8 mouse cellular contexts compared by ENCODE assay signal in genomic region chr9:113932100-113932470, GRCm38 (mm10). TPM values are rescaled to one million over a fixed set of nuclear protein-coding genes. Genes with fewer than 3 reads are reported as not detected.
DNase-seq lines count a peak whose midpoint lies in the region; ATAC-seq lines count a peak whose summit lies in the region.

No protein-coding gene starts in this region.

- intact Hi-C loops in heart, postnatal 14 days (cut with DNase I): loop anchor here (5.0 kb wide), 1 partner anchor 190 kb away; the partner anchor contains the start of gene Clasp2

- H3K27me3 ChIP-seq in embryonic facial prominence, embryonic 14.5 days (replicated peaks; ENCODE audit: control insufficient read depth, insufficient read depth, low read length): no peaks in the 10 kb centered on the region
- H3K27me3 ChIP-seq in liver, embryonic 11.5 days (replicated peaks; ENCODE audit: control insufficient read depth, insufficient read depth, low read length): no peaks in the 10 kb centered on the region
- H3K27me3 ChIP-seq in neural tube, embryonic 13.5 days: no peaks in the 10 kb centered on the region

- peak overlapping the region; percentile 82 for H3K27ac ChIP-seq in embryonic facial prominence, embryonic 14.5 days (replicated peaks; ENCODE audit: low read depth, low read length)
- H3K27ac ChIP-seq in liver, embryonic 11.5 days (ENCODE audit: low read depth, low read length): peak overlapping the region; percentile 98
- peak overlapping the region; percentile 95 for H3K27ac ChIP-seq in neural tube, embryonic 13.5 days (replicated peaks)

- peak overlapping the region; percentile 80 for H3K4me2 ChIP-seq in embryonic facial prominence, embryonic 14.5 days (ENCODE audit: low read depth, low read length)
- peak overlapping the region; percentile 81 for H3K4me2 ChIP-seq in liver, embryonic 11.5 days
- H3K4me2 ChIP-seq in neural tube, embryonic 13.5 days: peak overlapping the region; percentile 90

- peak; percentile 8 for DNase-seq in urinary bladder, postnatal 14 days (ENCODE audit: low spot score)
- DNase-seq in urinary bladder, postnatal 10 days (ENCODE audit: low spot score): no peak
- DNase-seq in embryonic facial prominence, embryonic 14.5 days (ENCODE audit: low spot score): peak; percentile 40
- peak; percentile 7 to 25 for DNase-seq in heart, postnatal 14 days
- DNase-seq in liver, embryonic 11.5 days (ENCODE audit: low spot score): peak; percentile 57
- no peak for DNase-seq in layer of hippocampus, adult 8-10 months (ENCODE audit: low spot score in 2 of 2)
- DNase-seq in testis, postnatal 10 days (ENCODE audit: low spot score): no peak

- WGBS in embryonic facial prominence, embryonic 14.5 days: 0% methylated on average over 8 of the region's 8 CpGs
- WGBS in liver, embryonic 11.5 days: 2% methylated on average over 8 of the region's 8 CpGs
- WGBS in neural tube, embryonic 13.5 days: 2% methylated on average over 8 of the region's 8 CpGs

- peak overlapping the region; percentile 96 for H3K4me3 ChIP-seq in embryonic facial prominence, embryonic 14.5 days (ENCODE audit: low read depth, low read length)
- H3K4me3 ChIP-seq in liver, embryonic 11.5 days (ENCODE audit: low read depth, low read length): peak overlapping the region; percentile 93
- H3K4me3 ChIP-seq in neural tube, embryonic 13.5 days: peak overlapping the region; percentile 98

- H3K4me1 ChIP-seq in embryonic facial prominence, embryonic 14.5 days (ENCODE audit: control insufficient read depth, insufficient read depth, low read length): peaks cover 17% of the 10 kb centered on the region
- peaks cover 33% of the 10 kb centered on the region for H3K4me1 ChIP-seq in liver, embryonic 11.5 days (replicated peaks; ENCODE audit: control insufficient read depth, insufficient read depth, low read length)
- H3K4me1 ChIP-seq in neural tube, embryonic 13.5 days (replicated peaks): peaks cover 55% of the 10 kb centered on the region

- ATAC-seq in embryonic facial prominence, embryonic 14.5 days (ENCODE audit: low read depth): no peak
- ATAC-seq in liver, embryonic 11.5 days (replicated peaks; ENCODE audit: low FRiP score): no peak
- no peak for ATAC-seq in neural tube, embryonic 13.5 days (ENCODE audit: low read depth)

- H3K9ac ChIP-seq in embryonic facial prominence, embryonic 14.5 days (ENCODE audit: low read depth, low read length): peak overlapping the region; percentile 95
- H3K9ac ChIP-seq in liver, embryonic 11.5 days (ENCODE audit: low read depth, low read length): peak overlapping the region; percentile 94
- H3K9ac ChIP-seq in neural tube, embryonic 13.5 days: peak overlapping the region; percentile 96

- H3K36me3 ChIP-seq in embryonic facial prominence, embryonic 14.5 days (ENCODE audit: control insufficient read depth, insufficient read depth, low read length): no peaks in the 10 kb centered on the region
- no peaks in the 10 kb centered on the region; the same call in 1 of the 2 replicates for H3K36me3 ChIP-seq in liver, embryonic 11.5 days (ENCODE audit: control insufficient read depth, insufficient read depth, low read length)
- no peaks in the 10 kb centered on the region for H3K36me3 ChIP-seq in neural tube, embryonic 13.5 days

- no peaks in the 10 kb centered on the region for H3K9me3 ChIP-seq in embryonic facial prominence, embryonic 14.5 days (ENCODE audit: control insufficient read depth, low read length)
- H3K9me3 ChIP-seq in liver, embryonic 11.5 days (ENCODE audit: control insufficient read depth, low read length): no peaks in the 10 kb centered on the region
- no peaks in the 10 kb centered on the region for H3K9me3 ChIP-seq in neural tube, embryonic 13.5 days

RNA-seq across cellular contexts. Expression of gene Ubp1, which starts 1.4 kb away (rescaled TPM):
- 35.1 and 40.7 TPM in 2 replicates for polyA plus RNA-seq in embryonic facial prominence, embryonic 14.5 days (2014; fragmentation: Nextera tagmentation; extraction: Ambion mirVana)
- 10 to 100 TPM; 28.8 to 32.0 TPM for total RNA-seq in heart, postnatal 14 days (2021)
- 57.4 and 58.5 TPM in 2 replicates for polyA plus RNA-seq in liver, embryonic 11.5 days (2014; fragmentation: Nextera tagmentation; extraction: Ambion mirVana)
- polyA plus RNA-seq in neural tube, embryonic 13.5 days (2015; fragmentation: Nextera tagmentation; extraction: Ambion mirVana): 33.6 and 34.0 TPM in 2 replicates
- 10 to 100 TPM; 68.5 to 87.8 (median 80.9) TPM for total RNA-seq in layer of hippocampus, adult 8-10 months (2022)

Comparison
In these comparisons a context has a peak if more than half of its experiments do, and no peak if none do; other contexts are left out.
1. DNase-seq: peak in urinary bladder, postnatal 14 days (single experiment), embryonic facial prominence, embryonic 14.5 days (single experiment), heart, postnatal 14 days (2 of 2) and liver, embryonic 11.5 days (single experiment); none in urinary bladder, postnatal 10 days (single experiment), layer of hippocampus, adult 8-10 months (0 of 2) and testis, postnatal 10 days (single experiment).
2. Peak in every context shown above with its lines, with median percentiles within 50 percentile points of each other: H3K27ac ChIP-seq, H3K4me2 ChIP-seq, H3K4me3 ChIP-seq and H3K9ac ChIP-seq.